Mouse (Mus musculus) stomach, embryonic 16.5 days (tissue): ENCODE measurements around the gene Myh10. TPM values are rescaled to one million over a fixed set of nuclear protein-coding genes. Genes with fewer than 3 reads are reported as not detected.

Experiments
- ATAC-seq: fragments of 200-750 bp; cut with Nextera tagmentation; 2 replicates; pipeline ENCODE4 v1.8.0; 2017; ENCODE audit warnings: moderate number of reproducible peaks, moderate TSS enrichment; ENCODE audit not compliant: insufficient read depth, low FRiP score
- H3K27ac ChIP-seq: fragments of 300-500 bp; sonication (generic); 2 replicates; pipeline ENCODE4 v1.5.1; 2014; ENCODE audit warnings: low read length
- H3K27me3 ChIP-seq: fragments of 300-500 bp; sonication (generic); 2 replicates; pipeline ENCODE4 v1.6.1; 2014; ENCODE audit warnings: low read length, control low read depth, mixed read lengths; ENCODE audit not compliant: control insufficient read depth, insufficient read depth
- H3K36me3 ChIP-seq: fragments of 300-500 bp; sonication (generic); 2 replicates; pipeline ENCODE4 v1.6.1; 2014; ENCODE audit warnings: low read length; ENCODE audit not compliant: control insufficient read depth, insufficient read depth
- H3K4me1 ChIP-seq: fragments of 300-500 bp; sonication (generic); 2 replicates; pipeline ENCODE4 v1.6.1; 2014; ENCODE audit warnings: low read length, control low read depth, mixed read lengths; ENCODE audit not compliant: control insufficient read depth, insufficient read depth
- H3K4me2 ChIP-seq: fragments of 300-500 bp; sonication (generic); 2 replicates; pipeline ENCODE4 v1.6.1; 2014; ENCODE audit warnings: low read depth, low read length, mixed read lengths
- H3K4me3 ChIP-seq: fragments of 300-500 bp; sonication (generic); replicated peaks from 2 replicates; pipeline ENCODE4 v1.5.1; 2014; ENCODE audit warnings: mild to moderate bottlenecking, low read length
- H3K9ac ChIP-seq: fragments of 300-500 bp; sonication (generic); 2 replicates; pipeline ENCODE4 v1.6.1; 2014; ENCODE audit warnings: low read length
- H3K9me3 ChIP-seq: fragments of 300-500 bp; sonication (generic); replicated peaks from 2 replicates; pipeline ENCODE4 v1.6.1; 2016; ENCODE audit warnings: low read length, control low read depth; ENCODE audit not compliant: control insufficient read depth
- WGBS: fragments of 180-500 bp; shearing (Covaris S2); extraction: QIAGEN DNeasy Blood & Tissue Kit; methylation state at CpG from one replicate; pipeline ENCODE4 v1.1.7; 2014; 5-methylcytosine and 5-hydroxymethylcytosine counted together
- polyA plus RNA-seq: library from polyadenylated mRNA; unstranded; fragments of >200 nt; fragmentation: Nextera tagmentation; extraction: Ambion mirVana; gene quantifications from 2 replicates; pipeline ENCODE4 v1.2.1, GENCODE M21; 2015

Myh10 gene
- polyA plus RNA-seq, 1 experiment from 2014 or later = 89.9 TPM

DNA sequence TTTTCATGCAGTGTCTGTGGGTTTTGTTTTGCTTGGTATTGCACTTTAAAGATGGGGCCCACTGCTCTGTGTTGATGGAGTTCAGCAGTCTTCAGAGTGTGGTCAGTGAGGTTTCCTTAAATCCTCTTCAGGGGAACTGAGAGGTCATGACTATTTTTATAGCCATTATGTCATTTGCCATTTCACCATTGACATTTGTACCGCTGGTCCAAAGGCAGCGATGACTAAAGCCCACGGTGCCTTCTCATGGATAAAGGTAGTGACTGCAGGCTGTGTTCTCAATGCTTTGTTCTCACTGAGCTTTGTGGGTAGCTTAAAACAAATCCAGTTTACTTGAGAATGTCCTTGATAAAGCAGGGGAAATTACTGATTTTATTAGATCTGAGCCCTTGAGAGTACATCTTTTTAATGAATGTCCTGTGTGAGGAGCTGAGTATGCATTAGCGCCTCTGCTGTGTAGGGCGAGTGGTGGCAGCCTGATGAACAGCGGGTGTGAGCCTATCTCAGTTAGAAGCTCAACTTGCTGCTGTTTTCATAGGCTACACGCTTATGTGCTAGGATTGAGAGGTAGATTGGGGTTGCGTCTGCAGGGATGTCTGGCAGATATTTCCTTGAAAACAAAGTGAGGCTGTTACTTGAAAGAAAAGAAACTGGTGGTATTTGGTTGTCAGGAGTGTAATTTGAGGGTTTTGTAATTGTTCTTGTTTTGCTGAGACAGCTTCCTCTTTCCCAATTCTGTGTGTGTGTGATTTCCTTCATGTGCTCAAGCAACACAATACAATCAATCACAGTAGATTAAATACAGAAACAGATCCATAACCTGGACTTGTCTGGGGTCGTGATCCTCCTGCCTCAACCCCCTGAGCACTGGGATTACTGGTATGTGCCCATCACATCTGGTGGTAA, 15.4 kb downstream of the Myh10 start:
- WGBS = 65% methylated on average over 9 of the region's 9 CpGs
- no peaks in the 10 kb centered on the region for H3K4me1 ChIP-seq
- H3K27me3 ChIP-seq = no peaks in the 10 kb centered on the region
- 0 out of 2 replicates have a peak overlapping the region, but pooled peaks have one; percentile 2 for H3K27ac ChIP-seq
- peaks cover 18% of the 10 kb centered on the region for H3K36me3 ChIP-seq
- H3K9me3 ChIP-seq = no peaks in the 10 kb centered on the region
- H3K9ac ChIP-seq = no peak overlapping the region
- H3K4me2 ChIP-seq = no peak overlapping the region
- no peak overlapping the region for H3K4me3 ChIP-seq
- ATAC-seq = no peak

DNA sequence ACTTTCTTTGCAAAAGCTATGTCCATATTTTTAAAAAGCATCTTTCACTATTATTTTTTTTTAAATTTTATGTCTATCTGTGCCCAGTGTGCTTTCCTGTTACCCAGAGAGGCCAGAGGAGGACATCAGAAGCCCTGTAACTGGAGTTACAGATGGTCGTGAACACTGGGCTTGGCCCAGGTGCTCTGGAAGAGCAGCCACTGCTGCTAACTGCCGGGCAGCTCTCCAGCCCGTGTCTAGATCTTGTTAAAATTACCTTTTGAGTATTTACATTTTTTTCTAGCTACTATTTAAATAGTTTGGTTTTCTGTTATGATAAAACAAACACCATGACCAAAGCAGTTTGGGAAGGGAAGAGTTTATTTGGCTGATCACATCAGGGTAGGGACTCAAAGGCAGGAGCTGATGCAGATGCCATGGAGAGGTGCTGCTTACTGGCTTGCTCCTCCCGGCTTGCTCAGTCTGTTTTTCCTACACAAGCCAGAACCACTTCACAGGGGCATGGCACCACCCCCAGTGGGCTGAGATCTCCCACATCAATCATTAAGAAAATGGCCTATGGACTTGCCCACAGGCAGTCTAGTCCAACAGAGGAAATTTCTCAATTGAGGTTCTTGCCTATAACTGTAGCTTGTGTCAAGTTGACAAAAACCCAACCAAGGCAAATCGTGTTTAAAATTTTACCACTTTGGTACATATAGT, 16.7 kb downstream of the Myh10 start:
- no peak overlapping the region for H3K27ac ChIP-seq
- 53% methylated on average over 5 of the region's 5 CpGs for WGBS
- no peak for ATAC-seq

DNA sequence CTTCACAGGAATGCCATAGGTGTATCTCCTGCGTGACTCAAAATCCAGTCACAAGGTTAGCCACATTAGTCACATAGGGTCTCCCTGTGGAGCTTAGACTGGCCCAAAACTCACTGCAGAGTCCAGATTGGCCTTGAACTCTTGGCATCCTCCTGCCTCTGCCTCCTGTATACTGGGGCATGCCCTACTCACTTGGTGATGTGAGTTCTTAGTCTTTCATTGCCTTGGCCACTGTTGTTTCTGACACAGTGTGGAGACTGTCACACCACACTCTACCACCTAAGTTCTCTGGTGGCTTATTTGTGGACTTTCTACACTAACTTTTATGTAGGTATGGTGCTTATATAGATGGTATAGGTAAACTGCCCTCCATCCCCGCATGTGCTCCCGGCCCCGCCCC, 24.8 kb downstream of the Myh10 start:
- H3K4me3 ChIP-seq = no peak overlapping the region
- H3K9ac ChIP-seq = no peak overlapping the region
- H3K27ac ChIP-seq = no peak overlapping the region
- 89% methylated on average over 4 of the region's 4 CpGs for WGBS
- peaks cover 10% of the 10 kb centered on the region for H3K4me1 ChIP-seq
- no peaks in the 10 kb centered on the region for H3K27me3 ChIP-seq
- no peak for ATAC-seq
- 0 out of 2 replicates have a peak, but pooled peaks cover 3% of the 10 kb centered on the region for H3K36me3 ChIP-seq
- no peak overlapping the region for H3K4me2 ChIP-seq
- no peaks in the 10 kb centered on the region for H3K9me3 ChIP-seq

More for the DNA sequence above, 16.7 kb downstream of the Myh10 start:
- no peak overlapping the region for H3K4me2 ChIP-seq
- no peak overlapping the region for H3K9ac ChIP-seq
- no peaks in the 10 kb centered on the region for H3K9me3 ChIP-seq
- peaks cover 9% of the 10 kb centered on the region; the same call in 1 of the 2 replicates for H3K36me3 ChIP-seq
- H3K4me1 ChIP-seq = peaks cover 5% of the 10 kb centered on the region; the same call in 1 of the 2 replicates
- H3K27me3 ChIP-seq = no peaks in the 10 kb centered on the region
- no peak overlapping the region for H3K4me3 ChIP-seq

DNA sequence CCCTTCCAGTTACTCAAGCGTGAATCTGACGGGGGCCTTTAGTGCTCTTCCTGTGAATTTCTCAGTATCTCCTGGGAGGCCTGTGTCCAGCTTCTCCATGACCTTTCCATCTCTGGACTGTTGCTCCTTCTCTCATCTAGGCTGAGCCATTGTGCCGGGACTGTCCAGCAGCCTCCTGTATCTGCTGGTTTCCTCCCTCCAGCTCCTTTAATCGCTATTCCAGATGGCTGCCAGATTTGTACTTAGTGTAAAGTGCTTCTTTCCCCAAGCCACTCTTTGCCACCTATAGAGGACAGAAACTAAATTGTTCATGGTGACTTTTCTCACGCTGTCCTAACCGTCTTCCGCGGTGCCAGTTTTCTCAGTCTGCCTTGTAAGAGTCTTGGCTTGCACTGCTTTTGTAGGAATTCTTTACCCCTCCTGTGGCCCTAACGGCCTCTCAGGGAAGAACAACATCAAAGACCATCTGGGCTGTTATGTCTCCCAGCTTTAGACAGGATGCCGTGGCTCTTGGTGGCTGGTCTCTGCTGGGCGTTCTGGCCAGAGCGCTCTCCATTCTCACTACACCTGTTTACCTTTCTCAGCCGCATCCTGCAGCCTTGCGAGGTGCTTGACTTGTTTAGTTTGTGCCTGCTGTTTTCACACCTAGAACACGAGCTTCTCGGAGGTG, 25.9 kb downstream of the Myh10 start:
- H3K9ac ChIP-seq = no peak overlapping the region
- 60% methylated on average over 16 of the region's 16 CpGs for WGBS
- H3K36me3 ChIP-seq = peaks cover 8% of the 10 kb centered on the region; the same call in 1 of the 2 replicates
- no peak overlapping the region for H3K4me2 ChIP-seq
- ATAC-seq = no peak
- peaks cover 10% of the 10 kb centered on the region for H3K4me1 ChIP-seq
- H3K27me3 ChIP-seq = no peaks in the 10 kb centered on the region
- no peaks in the 10 kb centered on the region for H3K9me3 ChIP-seq
- H3K27ac ChIP-seq = no peak overlapping the region
- no peak overlapping the region for H3K4me3 ChIP-seq

DNA sequence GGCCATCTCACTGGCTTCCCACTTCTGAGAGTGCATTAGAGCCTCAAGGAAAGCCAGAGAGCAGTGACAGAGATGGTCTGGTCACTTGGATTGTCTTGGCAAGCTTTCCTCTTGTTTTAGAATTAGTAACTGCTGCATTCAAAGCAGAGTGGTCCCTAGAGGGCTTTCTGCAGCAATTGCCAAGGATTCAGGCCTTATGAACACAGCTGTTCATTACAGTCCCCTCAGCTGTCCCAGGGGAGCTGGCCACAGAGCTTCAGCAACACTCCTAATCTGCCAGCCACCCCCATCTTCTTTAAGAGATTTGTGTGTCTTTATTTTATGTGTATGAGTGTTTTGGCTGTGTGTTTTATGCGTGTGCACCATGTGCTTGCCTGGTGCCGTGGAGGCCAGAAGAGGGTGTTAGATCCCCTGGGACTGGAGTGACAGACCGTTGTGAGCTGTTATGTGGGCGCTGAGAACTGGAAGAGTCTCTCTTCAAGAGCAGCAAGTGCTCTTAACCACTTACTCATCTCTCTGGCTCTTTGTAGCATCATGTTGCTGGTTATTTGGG, 27.8 kb downstream of the Myh10 start:
- Histone ChIP-seq H3K27me3 (no peaks in the 10 kb centered on the region), H3K36me3 (peaks cover 8% of the 10 kb centered on the region; the same call in 1 of the 2 replicates), H3K9ac (no peak overlapping the region), H3K27ac (peak overlapping the region; percentile 27; the same call in 1 of the 2 replicates), H3K9me3 (no peaks in the 10 kb centered on the region), H3K4me1 (peaks cover 5% of the 10 kb centered on the region; the same call in 1 of the 2 replicates), H3K4me3 (no peak overlapping the region), H3K4me2 (no peak overlapping the region)
- WGBS = 82% methylated on average over 4 of the region's 4 CpGs
- ATAC-seq = peak; percentile 17; the same call in 1 of the 2 replicates

DNA sequence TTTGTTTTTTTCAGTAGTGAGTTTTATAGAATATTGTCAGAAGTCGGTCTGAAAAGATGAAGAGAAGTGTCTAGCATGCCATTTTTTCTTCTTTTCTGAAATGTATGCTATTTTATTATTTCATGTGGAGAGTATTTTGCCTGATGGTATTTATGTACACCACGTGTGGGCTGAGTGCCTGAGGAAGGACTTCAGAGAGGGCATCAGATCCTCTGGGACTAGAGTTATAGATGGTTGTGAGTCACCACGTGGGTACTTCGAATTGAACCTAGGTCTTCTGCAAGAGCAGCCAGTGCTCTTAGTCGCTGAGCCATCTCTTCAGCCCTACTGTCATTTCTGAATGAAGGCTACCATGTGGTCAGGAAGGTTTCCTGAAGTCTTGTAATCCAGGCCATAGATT, 28.4 kb downstream of the Myh10 start:
- no peaks in the 10 kb centered on the region for H3K9me3 ChIP-seq
- H3K4me3 ChIP-seq = no peak overlapping the region
- H3K36me3 ChIP-seq = peaks cover 6% of the 10 kb centered on the region; the same call in 1 of the 2 replicates
- peaks cover 5% of the 10 kb centered on the region; the same call in 1 of the 2 replicates for H3K4me1 ChIP-seq
- H3K27ac ChIP-seq = no peak overlapping the region; the same call in 1 of the 2 replicates
- no peak overlapping the region for H3K4me2 ChIP-seq
- H3K9ac ChIP-seq = no peak overlapping the region
- no peaks in the 10 kb centered on the region for H3K27me3 ChIP-seq
- no peak for ATAC-seq
- 81% methylated on average over 5 of the region's 5 CpGs for WGBS

DNA sequence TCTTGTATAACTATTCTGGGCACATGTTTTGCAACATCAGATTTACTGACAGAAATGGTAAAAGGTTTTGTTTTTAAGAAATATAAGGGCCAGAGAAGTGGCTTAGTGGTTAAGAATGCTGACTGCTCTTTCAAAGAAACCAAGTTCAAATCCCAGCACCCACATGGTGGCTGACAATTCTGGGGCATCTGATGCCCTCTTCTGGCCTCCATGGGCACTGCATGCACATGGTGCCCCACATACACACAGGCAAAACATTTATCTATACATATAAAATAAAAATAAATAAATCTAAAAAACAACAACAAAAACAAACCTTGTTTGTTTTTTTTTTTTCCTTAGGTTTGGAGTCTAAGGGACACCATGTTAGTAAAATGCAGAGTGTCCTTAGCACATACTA, 32.8 kb downstream of the Myh10 start:
- 0 out of 2 replicates have a peak, but pooled peaks cover 5% of the 10 kb centered on the region for H3K9me3 ChIP-seq
- no peak overlapping the region for H3K27ac ChIP-seq
- H3K9ac ChIP-seq = no peak overlapping the region
- no peak for ATAC-seq
- H3K4me1 ChIP-seq = no peaks in the 10 kb centered on the region
- no peak overlapping the region for H3K4me2 ChIP-seq
- H3K4me3 ChIP-seq = no peak overlapping the region
- H3K36me3 ChIP-seq = peaks cover 11% of the 10 kb centered on the region; the same call in 1 of the 2 replicates
- no peaks in the 10 kb centered on the region for H3K27me3 ChIP-seq

DNA sequence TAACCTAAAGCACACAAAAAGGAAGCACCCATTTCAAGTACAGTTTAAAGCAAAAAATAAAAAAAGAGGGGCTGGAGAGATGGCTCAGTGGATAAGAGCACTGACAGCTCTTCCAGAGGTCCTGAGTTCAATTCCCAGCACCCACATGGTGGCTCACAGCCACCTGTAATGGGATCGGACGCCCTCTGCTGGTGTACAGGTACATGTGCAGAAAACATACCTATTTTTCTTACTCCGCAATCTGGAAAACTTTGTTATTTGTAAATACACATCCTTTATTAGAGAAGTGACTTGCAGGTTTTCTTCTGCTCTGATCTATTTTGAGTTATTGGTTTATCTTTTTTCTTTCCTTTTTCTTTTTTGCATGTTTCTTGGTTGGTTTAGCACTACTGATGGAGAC, 37.3 kb downstream of the Myh10 start:
- no peak overlapping the region for H3K4me2 ChIP-seq
- no peak overlapping the region for H3K4me3 ChIP-seq
- H3K9ac ChIP-seq = no peak overlapping the region
- no peaks in the 10 kb centered on the region for H3K4me1 ChIP-seq
- peaks cover 7% of the 10 kb centered on the region; the same call in 1 of the 2 replicates for H3K36me3 ChIP-seq
- H3K27ac ChIP-seq = no peak overlapping the region
- 0 out of 2 replicates have a peak, but pooled peaks cover 5% of the 10 kb centered on the region for H3K9me3 ChIP-seq
- no peak for ATAC-seq
- H3K27me3 ChIP-seq = no peaks in the 10 kb centered on the region
- WGBS = 94% methylated on average over 3 of the region's 3 CpGs
